Mouse (Mus musculus): ENCODE data around the gene Cd59b.

DNA sequence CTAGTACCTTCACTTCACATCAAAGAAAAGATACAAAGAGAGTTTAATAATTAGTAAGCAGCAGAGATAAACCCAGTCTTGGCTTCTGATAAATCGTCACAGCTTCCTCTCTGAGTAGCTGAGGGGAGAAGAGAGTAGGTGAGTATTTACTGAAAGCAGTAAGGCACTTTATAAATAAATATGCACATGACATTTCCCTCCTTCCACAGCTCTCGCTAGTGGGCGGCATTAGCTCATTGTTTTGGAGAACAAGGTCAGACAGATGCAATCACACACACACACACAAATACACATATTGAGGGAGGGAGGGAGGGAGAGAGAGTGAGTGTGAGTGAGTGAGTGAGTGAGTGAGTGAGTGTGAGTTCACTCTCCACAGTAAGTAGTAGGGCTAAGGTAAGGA lies 33.3 kb upstream of the Cd59b start:
- no peak for TF ChIP-seq GATA1 (IDR thresholded peaks at IDR 0.05; ENCODE audit: low read length)
- TF ChIP-seq TAL1 (IDR thresholded peaks at IDR 0.05; ENCODE audit: low read length), result no peak

All from erythroblast, embryonic 14.5 days (primary cell).